Mouse (Mus musculus) T-helper 17 cell (primary cell): Measurements from ENCODE around the gene Polr3e.
"Not testable (repeated sequence)": the region's sequence is repeated elsewhere in the genome, so short reads cannot be mapped to it uniquely, and the experiment has no call there.

ENCODE experiments used
- in situ Hi-C, 2 experiments: fragments of 300-600 bp; cut with MboI, MseI; formaldehyde crosslinking; loops; 1 replicate in 1 of 2; 2 replicates in 1 of 2; pipeline ENCODE4 v1.15.1; 2025; ENCODE audit warnings: high pct_unique_total_duplicates in 2 of 2

Polr3e gene

DNA sequence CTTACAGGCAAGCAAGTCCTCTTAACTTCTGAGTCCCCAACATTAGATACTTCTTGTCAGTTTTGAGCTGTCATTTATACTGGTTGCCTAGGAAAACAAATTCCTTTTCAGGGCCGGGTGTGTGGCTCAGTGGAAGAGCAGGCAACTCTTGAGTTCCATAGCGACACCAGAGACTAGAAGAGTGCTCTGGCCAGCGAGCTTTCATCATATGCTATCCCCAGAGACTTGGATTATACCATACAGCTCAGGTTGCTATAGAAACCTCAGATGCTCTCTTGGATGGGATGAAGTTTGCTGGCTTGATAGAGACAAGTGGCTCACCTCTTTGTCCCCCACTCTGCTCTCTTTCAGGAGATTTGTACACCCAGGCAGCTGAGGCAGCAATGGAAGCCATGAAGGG, 14.6 kb upstream of the Polr3e start:
- in situ Hi-C loops: no loop called here

GRCm38 (mm10) chr7:120910172-120910571, 7.4 kb upstream of the Polr3e start:
- in situ Hi-C loops: not testable (repeated sequence)

DNA sequence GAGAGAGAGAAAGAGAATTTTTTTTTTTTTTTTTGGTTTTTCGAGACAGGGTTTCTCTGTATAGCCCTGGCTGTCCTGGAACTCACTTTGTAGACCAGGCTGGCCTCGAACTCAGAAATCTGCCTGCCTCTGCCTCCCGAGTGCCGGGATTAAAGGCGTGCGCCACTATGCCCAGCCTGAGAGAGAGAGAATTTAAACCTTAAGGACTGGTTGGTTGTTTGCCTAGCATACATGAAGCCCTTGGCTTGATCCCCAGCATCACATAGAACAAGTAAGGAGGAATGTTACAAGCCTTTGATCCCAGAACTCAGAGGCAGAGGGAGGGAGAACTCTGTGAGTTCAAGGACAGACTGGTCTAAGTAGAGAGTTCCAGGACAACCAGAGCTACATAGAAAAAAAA, 6.3 kb upstream of the Polr3e start:
- in situ Hi-C loops: not testable (repeated sequence)

DNA sequence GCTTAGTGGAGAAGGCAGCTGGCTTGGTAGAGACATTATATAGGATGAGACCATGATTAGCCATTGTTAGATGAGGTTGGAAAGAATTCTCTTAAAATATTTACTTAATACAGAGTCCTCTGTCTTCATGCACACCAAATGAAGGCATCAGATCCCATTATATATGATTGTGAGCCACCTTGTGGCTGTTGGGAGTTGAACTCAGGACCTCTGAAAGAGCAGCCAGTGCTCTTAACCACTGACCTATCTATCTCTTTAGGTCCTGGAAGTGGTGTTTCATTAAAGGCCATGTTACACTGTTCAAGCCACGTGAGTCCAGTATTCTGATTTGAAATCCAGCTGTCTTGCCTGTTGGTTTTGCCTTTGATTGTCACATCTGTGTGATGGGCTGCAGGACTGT, 4.2 kb upstream of the Polr3e start:
- in situ Hi-C loops: no loop called here

DNA sequence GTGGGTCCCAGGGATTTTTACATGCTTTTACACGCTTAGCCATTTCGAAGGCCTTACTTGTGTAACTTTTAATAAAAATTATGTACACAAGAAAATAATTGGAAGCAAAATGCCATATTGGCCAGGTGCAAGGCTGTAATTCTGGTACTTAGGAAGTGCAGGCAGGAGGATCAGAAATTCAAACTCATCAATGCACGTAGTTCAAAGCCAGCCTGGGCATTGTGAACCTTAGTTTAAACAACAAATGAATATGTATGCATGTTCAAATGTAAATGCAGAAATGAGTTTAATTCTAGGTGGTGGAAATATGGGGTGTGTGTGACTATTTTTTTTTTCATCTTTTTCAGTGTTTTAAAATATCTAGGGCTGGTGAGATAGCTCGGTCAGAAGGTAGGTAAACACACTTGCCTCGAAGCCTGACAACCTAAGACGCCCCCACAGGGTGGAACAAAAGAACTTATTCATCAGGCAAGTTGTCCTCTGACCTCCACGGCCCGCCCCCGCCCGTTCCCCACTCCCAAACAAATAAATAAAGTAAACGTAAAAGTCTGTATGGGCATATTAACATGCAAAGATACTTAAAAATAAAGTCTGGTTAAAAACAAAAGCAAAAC, 1.2 kb upstream of the Polr3e start:
- in situ Hi-C loops: loop anchor here (5.0 kb wide), 2 partner anchors 79 to 244 kb away; partner anchors contain the start of gene Pdzd9 (in 1 of the 2)

- in situ Hi-C loops: loop anchor here (5.0 kb wide), 2 partner anchors 80 to 245 kb away; partner anchors contain the start of gene Pdzd9 (in 1 of the 2)
Measured at GRCm38 (mm10) chr7:120917279-120917591, 309 bp upstream of the Polr3e start.

GRCm38 (mm10) chr7:120918526-120918962, 1.0 kb downstream of the Polr3e start:
- in situ Hi-C loops: loop anchor here (5.0 kb wide), 2 partner anchors 81 to 246 kb away; partner anchors contain the start of gene Pdzd9 (in 1 of the 2)

DNA sequence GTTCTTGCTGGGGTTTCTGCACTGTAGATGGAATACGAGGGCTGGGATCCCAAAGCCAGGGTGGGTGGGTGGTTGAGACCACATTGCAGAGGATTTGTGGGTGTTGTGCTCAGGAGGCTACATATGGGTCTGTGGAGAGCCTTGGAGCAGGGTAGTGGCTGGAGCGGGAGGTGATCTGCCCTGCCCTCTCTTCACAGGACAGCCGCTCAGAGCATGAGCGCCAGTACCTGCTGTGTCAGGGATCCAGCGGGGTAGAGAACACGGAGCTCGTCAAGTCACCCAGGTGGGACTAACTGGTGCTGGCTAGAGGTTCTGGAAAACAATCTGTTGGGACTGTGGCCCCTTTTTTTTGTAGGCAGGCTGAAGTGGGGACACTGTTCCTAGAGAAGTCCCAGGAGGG, 15.6 kb downstream of the Polr3e start:
- in situ Hi-C loops: loop anchor here (5.0 kb wide), 1 partner anchor 184 kb away; no protein-coding TSS in a partner anchor

GRCm38 (mm10) chr7:120933680-120934195, 16.2 kb downstream of the Polr3e start:
- in situ Hi-C loops: loop anchor here (5.0 kb wide), 1 partner anchor 184 kb away; no protein-coding TSS in a partner anchor

DNA sequence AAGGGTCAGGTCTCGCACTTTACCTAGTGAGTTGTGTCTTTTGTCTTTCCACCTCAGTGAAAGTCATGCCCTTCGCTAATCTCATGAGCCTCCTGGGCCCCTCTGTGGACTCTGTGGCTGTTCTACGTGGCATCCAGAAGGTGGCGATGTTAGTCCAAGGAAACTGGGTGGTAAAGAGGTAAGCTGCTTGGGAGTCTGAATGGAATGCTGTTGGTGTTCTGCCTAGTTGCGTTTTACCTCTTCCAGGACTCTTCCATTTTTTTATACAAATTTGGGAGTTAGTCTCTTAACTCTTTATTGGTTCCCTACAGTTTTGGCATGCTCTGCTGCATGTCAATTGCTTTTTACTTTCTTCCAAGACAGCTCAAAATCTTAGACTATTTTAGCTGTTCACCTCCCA, 17.2 kb downstream of the Polr3e start:
- in situ Hi-C loops: loop anchor here (5.0 kb wide), 1 partner anchor 183 kb away; no protein-coding TSS in a partner anchor

- in situ Hi-C loops: no loop called here
Measured at GRCm38 (mm10) chr7:120936522-120936921, 19.0 kb downstream of the Polr3e start.

DNA sequence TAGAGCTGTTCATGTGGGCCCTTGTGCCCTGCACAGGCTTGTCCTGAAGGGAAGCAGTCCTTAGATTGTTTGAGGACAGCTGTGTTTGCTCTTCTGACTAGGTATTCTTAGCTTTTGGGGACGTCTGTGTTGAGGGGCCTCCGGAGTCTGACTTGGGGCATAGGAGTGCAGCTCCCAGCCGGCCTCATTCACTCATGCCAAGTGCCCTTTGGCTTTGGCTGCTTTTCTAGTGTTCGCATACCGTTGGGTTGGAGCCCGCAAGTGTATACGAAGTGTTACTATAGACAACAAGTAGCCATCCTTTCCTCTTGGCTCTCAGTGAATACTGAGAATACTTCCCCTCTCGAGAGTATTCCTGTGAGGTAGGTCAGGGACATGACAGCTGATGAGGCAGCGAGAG, 20.7 kb downstream of the Polr3e start:
- in situ Hi-C loops: no loop called here

- in situ Hi-C loops: no loop called here
Measured at GRCm38 (mm10) chr7:120940343-120940742, 22.8 kb downstream of the Polr3e start.

GRCm38 (mm10) chr7:120941214-120941613, 23.7 kb downstream of the Polr3e start:
- in situ Hi-C loops: no loop called here

DNA sequence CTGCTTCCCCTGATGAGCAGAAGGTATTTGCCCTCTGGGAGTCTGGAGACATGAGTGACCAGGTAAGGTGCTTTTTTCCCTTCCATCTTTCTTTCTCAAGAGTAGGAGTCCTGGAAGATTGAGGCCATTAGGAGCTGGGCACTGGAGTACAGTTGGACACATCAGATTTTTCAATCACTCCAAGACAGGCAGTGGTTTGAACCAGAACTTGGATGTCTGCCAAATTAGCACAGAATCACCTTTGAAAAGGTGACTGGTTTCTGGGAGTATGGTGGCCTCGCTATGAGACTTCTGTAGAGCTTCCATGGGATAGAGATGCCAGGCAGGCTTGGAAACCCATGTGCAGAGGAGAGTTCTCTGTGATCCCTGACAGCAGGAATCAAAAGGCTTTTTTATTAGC, 25.0 kb downstream of the Polr3e start:
- in situ Hi-C loops: no loop called here

DNA sequence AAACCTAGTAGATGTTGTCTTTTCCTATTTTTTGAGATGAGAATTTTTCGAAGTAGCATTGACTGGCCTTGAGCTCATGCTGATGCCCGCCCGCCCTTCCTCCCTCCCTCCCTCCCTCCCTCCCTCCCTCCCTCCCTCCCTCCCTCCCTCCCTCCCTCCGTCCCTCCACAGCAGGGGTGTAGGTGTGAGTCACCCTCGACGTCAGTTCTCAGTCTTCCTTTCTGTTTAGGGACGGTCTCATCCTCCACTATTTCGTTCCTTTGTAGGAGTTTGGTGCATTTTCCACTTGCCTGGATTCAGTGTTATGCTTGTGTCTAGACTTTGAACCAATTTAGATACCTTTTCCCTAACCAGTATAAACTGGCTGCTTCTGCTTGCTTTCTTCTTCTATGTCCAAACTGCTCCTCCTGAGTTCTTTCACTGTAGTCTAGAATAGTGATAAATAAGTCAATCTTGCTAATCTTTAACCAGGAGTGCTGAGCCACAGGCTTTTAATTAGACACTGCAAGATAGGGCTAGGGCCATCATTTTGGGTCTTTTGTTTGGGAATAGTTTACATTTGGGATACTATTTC, 26.5 kb downstream of the Polr3e start:
- in situ Hi-C loops: no loop called here

DNA sequence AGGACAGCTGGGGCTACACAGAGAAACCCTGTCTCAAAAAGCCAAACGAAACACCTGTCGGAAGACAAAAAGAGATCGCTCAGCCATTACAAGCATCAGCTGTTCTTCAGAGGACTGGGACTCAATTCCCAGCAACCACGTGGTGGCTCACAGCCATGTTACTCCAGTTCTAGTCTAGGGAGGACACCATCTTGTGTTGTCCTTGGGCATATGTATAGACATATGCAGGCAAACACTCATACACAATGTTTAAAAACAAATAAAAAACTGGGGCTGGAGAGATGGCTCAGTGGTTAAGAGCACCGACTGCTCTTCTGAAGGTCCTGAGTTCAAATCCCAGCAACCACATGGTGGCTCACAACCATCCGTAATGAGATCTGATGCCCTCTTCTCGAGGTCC, 36.0 kb downstream of the Polr3e start:
- in situ Hi-C loops: not testable (repeated sequence)

DNA sequence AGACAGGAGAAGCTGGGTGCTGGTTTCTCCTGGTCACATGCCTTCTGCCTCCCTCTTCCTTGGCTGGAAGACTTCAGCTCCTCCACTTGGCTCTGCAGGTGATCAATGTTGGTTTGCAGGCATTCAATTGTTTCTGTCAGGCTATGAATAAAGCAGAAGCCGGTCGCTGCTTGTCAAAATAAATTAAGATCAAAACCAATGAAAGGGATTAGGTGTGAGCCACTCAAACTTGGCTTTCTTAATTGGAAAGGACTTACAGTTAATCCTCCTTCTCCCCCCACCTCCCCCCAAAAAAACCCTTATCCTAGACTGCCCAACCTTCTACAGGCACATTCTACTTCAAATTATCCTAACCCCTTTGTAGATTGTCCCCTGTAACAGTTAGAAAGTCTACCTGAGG, 42.6 kb downstream of the Polr3e start:
- in situ Hi-C loops: loop anchor here in 1 of 2 experiments (10.0 kb wide), 1 partner anchor 1825 kb away; no protein-coding TSS in a partner anchor

DNA sequence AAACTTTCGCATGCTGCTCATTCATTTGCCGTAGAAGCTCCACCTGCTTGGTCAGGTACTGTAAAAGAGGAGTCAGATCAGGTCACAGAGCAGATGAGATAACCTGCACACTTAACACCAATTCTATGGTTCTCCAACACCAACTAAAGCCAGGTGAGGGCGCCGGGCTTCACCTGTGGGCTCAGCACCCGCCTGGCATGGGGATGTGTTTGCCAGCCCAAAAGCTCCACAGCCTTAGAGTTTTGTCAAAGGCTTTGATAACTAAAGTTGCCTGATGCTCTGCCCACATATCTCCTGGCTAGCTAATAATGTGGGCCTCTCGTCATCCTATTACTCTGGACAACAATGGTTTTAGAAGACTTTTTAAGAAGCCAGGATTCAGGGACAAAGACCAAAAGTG, 43.1 kb downstream of the Polr3e start:
- in situ Hi-C loops: loop anchor here in 1 of 2 experiments (10.0 kb wide), 1 partner anchor 1826 kb away; no protein-coding TSS in a partner anchor

DNA sequence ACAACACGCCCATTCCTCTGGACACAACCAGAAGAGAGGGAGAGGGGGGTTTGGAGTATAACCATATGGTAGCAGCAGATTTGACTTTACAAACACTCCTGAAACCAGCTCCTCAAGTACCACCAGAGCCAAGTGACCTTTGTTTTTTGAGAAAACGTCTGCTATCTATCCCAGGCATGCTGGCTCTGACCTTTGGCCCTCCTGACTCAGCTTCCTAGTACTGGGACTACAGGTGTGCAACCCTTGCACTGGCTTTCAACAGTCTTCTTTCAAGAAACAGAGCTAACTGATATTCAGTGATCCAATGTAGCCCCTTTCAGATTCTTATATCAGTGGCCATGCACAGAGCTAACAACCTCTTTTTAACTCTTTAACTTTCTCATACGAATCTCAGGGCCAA, 44.3 kb downstream of the Polr3e start:
- in situ Hi-C loops: loop anchor here in 1 of 2 experiments (10.0 kb wide), 1 partner anchor 1827 kb away; no protein-coding TSS in a partner anchor

- in situ Hi-C loops: loop anchor here in 1 of 2 experiments (10.0 kb wide), 1 partner anchor 1828 kb away; no protein-coding TSS in a partner anchor
Measured at GRCm38 (mm10) chr7:120963126-120963525, 45.6 kb downstream of the Polr3e start.

DNA sequence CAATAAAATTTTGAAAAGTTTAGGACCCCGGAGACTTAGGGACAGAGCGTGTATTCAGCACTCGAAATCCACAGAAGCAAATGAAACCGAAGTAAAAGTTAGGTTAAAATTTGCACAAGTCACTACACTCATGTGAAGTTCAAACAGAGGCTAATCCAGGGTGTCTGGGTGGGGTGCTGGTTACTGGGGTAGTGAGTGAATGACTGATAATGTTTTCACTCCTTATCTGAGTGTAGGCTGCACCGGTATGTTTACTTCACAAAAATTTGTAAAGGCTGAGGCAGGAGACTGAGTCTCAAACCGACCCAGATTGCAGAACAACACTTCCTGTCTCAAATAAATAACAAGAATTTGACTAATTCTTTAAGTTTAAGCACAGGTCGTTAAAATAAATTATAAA, 51.7 kb downstream of the Polr3e start:
- in situ Hi-C loops: loop anchor here in 1 of 2 experiments (10.0 kb wide), 1 partner anchor 1834 kb away; no protein-coding TSS in a partner anchor

DNA sequence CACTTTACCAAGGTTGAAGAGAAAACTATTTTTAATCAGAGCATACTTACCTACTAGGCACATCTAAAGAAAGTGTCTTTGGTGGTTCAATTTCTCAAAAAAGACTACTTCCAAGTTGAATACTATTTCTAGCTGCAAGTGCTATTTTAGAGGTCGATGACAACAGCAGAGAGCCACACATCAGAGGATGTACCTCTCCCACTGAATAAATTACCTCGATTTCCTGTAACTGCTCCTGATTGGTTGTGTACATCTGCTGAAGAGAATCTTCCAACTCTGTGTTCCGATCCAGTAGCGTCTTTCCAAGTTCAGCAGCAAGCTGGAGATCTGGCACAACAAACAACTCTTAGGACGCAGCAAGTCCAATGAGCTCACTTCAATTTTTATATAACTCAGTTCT, 52.6 kb downstream of the Polr3e start:
- in situ Hi-C loops: no loop called here
